22 mouse cellular contexts compared by ENCODE assay signal in genomic region chr5:75850855-75851254, GRCm38 (mm10).
DNase-seq lines count a peak whose midpoint lies in the region; ATAC-seq lines count a peak whose summit lies in the region.
"Had no signal": no experiment of that assay in that cellular context is flagged by ENCODE, and none has a peak within 500 bp of the region (broad histone marks: within the 10 kb centered on the region; RNA-seq: fewer than 3 reads in every experiment).

No protein-coding gene starts in this region.

- no peak for ATAC-seq in heart, embryonic 11.5 days (replicated peaks; ENCODE audit: insufficient number of reproducible peaks, low FRiP score, low TSS enrichment)
- no peak for ATAC-seq in liver, embryonic 12.5 days
- ATAC-seq: forebrain, embryonic 14.5 days; forebrain, embryonic 16.5 days had no signal

- no peak overlapping the region for H3K4me2 ChIP-seq in heart, embryonic 11.5 days
- no peak overlapping the region for H3K4me2 ChIP-seq in liver, embryonic 12.5 days
- H3K4me2 ChIP-seq: embryonic facial prominence, embryonic 13.5 days; embryonic facial prominence, embryonic 15.5 days; forebrain, embryonic 12.5 days had no signal

- WGBS in heart, embryonic 10.5 days, result 69% methylated on average over 4 of the region's 4 CpGs
- WGBS in heart, embryonic 11.5 days (ENCODE audit: insufficient replicate concordance), result 67% methylated on average over 4 of the region's 4 CpGs
- 64% methylated on average over 4 of the region's 4 CpGs for WGBS in limb, embryonic 10.5 days
- WGBS in liver, embryonic 12.5 days (ENCODE audit: insufficient replicate concordance), result 65% methylated on average over 4 of the region's 4 CpGs

- no peak overlapping the region for H3K4me3 ChIP-seq in heart, embryonic 10.5 days
- H3K4me3 ChIP-seq in heart, embryonic 11.5 days (ENCODE audit: low read depth, low read length), result no peak overlapping the region
- H3K4me3 ChIP-seq in limb, embryonic 10.5 days, result no peak overlapping the region
- H3K4me3 ChIP-seq in liver, embryonic 12.5 days, result no peak overlapping the region
- H3K4me3 ChIP-seq: embryonic facial prominence, embryonic 13.5 days; embryonic facial prominence, embryonic 15.5 days; erythroblast, embryonic 14.5 days; forebrain, embryonic 10.5 days; forebrain, embryonic 12.5 days had no signal

- peaks cover 20% of the 10 kb centered on the region; the same call in 1 of the 2 replicates for H3K4me1 ChIP-seq in heart, embryonic 10.5 days
- no peaks in the 10 kb centered on the region for H3K4me1 ChIP-seq in heart, embryonic 11.5 days (ENCODE audit: control insufficient read depth, insufficient read depth, low read length)
- H3K4me1 ChIP-seq in limb, embryonic 10.5 days, result 0 out of 2 replicates have a peak, but pooled peaks cover 3% of the 10 kb centered on the region
- H3K4me1 ChIP-seq in liver, embryonic 12.5 days, result no peaks in the 10 kb centered on the region
- H3K4me1 ChIP-seq: embryonic facial prominence, embryonic 13.5 days; embryonic facial prominence, embryonic 15.5 days had no signal

- H3K27me3 ChIP-seq in heart, embryonic 10.5 days (ENCODE audit: insufficient read depth, poor library complexity, severe bottlenecking), result peaks cover 56% of the 10 kb centered on the region
- peaks cover 8% of the 10 kb centered on the region; the same call in 1 of the 2 replicates for H3K27me3 ChIP-seq in heart, embryonic 11.5 days (ENCODE audit: control insufficient read depth, insufficient read depth, low read length)
- H3K27me3 ChIP-seq in limb, embryonic 10.5 days (ENCODE audit: low read depth, poor library complexity, severe bottlenecking), result 0 out of 2 replicates have a peak, but pooled peaks cover 3% of the 10 kb centered on the region
- H3K27me3 ChIP-seq in liver, embryonic 12.5 days (replicated peaks), result peaks cover 7% of the 10 kb centered on the region; the same call in 1 of the 2 replicates
- H3K27me3 ChIP-seq: embryonic facial prominence, embryonic 13.5 days had no signal

- H3K9ac ChIP-seq in heart, embryonic 11.5 days (ENCODE audit: low read depth, low read length), result no peak overlapping the region
- no peak overlapping the region for H3K9ac ChIP-seq in liver, embryonic 12.5 days
- H3K9ac ChIP-seq: embryonic facial prominence, embryonic 13.5 days; embryonic facial prominence, embryonic 15.5 days; forebrain, embryonic 12.5 days had no signal

- H3K36me3 ChIP-seq in heart, embryonic 10.5 days, result no peaks in the 10 kb centered on the region
- H3K36me3 ChIP-seq in heart, embryonic 11.5 days (ENCODE audit: control insufficient read depth, insufficient read depth, low read length), result no peaks in the 10 kb centered on the region
- no peaks in the 10 kb centered on the region for H3K36me3 ChIP-seq in limb, embryonic 10.5 days
- no peaks in the 10 kb centered on the region for H3K36me3 ChIP-seq in liver, embryonic 12.5 days
- H3K36me3 ChIP-seq: embryonic facial prominence, embryonic 13.5 days; embryonic facial prominence, embryonic 15.5 days; forebrain, embryonic 10.5 days; forebrain, embryonic 12.5 days had no signal

- no peak overlapping the region for H3K27ac ChIP-seq in heart, embryonic 10.5 days
- no peak overlapping the region for H3K27ac ChIP-seq in heart, embryonic 11.5 days (ENCODE audit: low read depth, low read length)
- H3K27ac ChIP-seq in limb, embryonic 10.5 days, result no peak overlapping the region
- H3K27ac ChIP-seq in liver, embryonic 12.5 days, result no peak overlapping the region
- H3K27ac ChIP-seq: embryonic facial prominence, embryonic 13.5 days; embryonic facial prominence, embryonic 15.5 days; forebrain, embryonic 10.5 days; forebrain, embryonic 12.5 days had no signal

- H3K9me3 ChIP-seq in heart, embryonic 10.5 days, result no peaks in the 10 kb centered on the region
- no peaks in the 10 kb centered on the region for H3K9me3 ChIP-seq in heart, embryonic 11.5 days (replicated peaks; ENCODE audit: control insufficient read depth, low read length)
- no peaks in the 10 kb centered on the region for H3K9me3 ChIP-seq in limb, embryonic 10.5 days (replicated peaks)
- H3K9me3 ChIP-seq in liver, embryonic 12.5 days (replicated peaks), result no peaks in the 10 kb centered on the region
- H3K9me3 ChIP-seq: embryonic facial prominence, embryonic 13.5 days; embryonic facial prominence, embryonic 15.5 days; forebrain, embryonic 10.5 days; forebrain, embryonic 12.5 days had no signal

- peak; percentile 64 for DNase-seq in heart, embryonic 10.5 days (ENCODE audit: low spot score)
- peak; percentile 24 for DNase-seq in limb, embryonic 10.5 days (ENCODE audit: low spot score)
- DNase-seq in layer of hippocampus, adult 9-11 months, result no peak
- DNase-seq: adrenal gland, adult 2 months; adrenal gland, postnatal 10 days; adrenal gland, postnatal 25 days; cerebellum, adult 11 months; cerebellum, adult 18-20 months; cerebellum, adult 8-10 months; cerebellum, adult 9-11 months; cerebellum, postnatal 14 days; cerebellum, postnatal 36 days; embryo, embryonic 11 days had no signal
